Mouse (Mus musculus) E14TG2a.4 (cell line): ENCODE data around the gene Mapk8ip3.

ENCODE experiments used
- H3K27me3 ChIP-seq: 2 replicates; pipeline ENCODE4 v1.6.1; 2014; ENCODE audit warnings: low read length, control low read depth; ENCODE audit not compliant: insufficient read depth
- H3K36me3 ChIP-seq: 2 replicates; pipeline ENCODE4 v1.6.1; 2014; ENCODE audit warnings: low read length, control low read depth; ENCODE audit not compliant: insufficient read depth
- H3K4me1 ChIP-seq: replicated peaks from 2 replicates; pipeline ENCODE4 v1.6.1; 2014; ENCODE audit warnings: low read depth, low read length, control low read depth
- H3K4me3 ChIP-seq: replicated peaks from 2 replicates; pipeline ENCODE4 v1.5.1; 2014; ENCODE audit warnings: mild to moderate bottlenecking, low read length
- H3K9me3 ChIP-seq: 2 replicates; pipeline ENCODE4 v1.6.1; 2014; ENCODE audit warnings: low read length, control low read depth
- CTCF ChIP-seq: conservative IDR thresholded peaks from 2 replicates; pipeline ENCODE4 v1.5.1; 2014; ENCODE audit warnings: low read length
- NANOG ChIP-seq: IDR thresholded peaks from 2 replicates; pipeline ENCODE4 v1.6.1; 2014; ENCODE audit warnings: borderline replicate concordance, low read length, mixed read lengths
- POU5F1 ChIP-seq: IDR thresholded peaks from 2 replicates; pipeline ENCODE4 v1.6.1; 2014; ENCODE audit warnings: low read length, borderline replicate concordance

Mapk8ip3 gene

DNA sequence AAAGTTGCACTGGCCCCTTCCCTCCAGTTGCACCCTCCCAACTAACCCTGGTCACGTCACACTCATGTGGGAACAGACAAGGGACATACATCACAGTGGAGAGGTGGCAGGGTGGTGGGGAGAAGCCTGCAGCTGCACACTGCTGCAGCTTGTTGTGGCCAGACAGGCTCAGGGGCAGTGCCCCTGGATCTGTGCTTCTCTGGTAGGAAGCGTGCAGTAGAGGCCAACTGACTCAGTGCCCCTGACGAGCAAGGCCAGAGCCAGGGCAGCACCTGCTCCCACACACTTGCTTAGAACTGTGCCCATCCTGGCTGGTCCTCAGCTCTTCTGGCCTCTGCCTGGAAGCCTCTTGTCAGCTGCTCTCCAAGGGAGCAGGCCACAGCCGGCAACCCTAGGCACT, 39.2 kb downstream of the Mapk8ip3 start:
- no peaks in the 10 kb centered on the region for H3K27me3 ChIP-seq
- no peaks in the 10 kb centered on the region for H3K9me3 ChIP-seq
- H3K36me3 ChIP-seq: peaks cover 82% of the 10 kb centered on the region
- peak overlapping the region; percentile 94 for H3K4me3 ChIP-seq
- H3K4me1 ChIP-seq: peaks cover 57% of the 10 kb centered on the region
- TF ChIP-seq POU5F1 (no peak), NANOG (no peak), CTCF (no peak)

DNA sequence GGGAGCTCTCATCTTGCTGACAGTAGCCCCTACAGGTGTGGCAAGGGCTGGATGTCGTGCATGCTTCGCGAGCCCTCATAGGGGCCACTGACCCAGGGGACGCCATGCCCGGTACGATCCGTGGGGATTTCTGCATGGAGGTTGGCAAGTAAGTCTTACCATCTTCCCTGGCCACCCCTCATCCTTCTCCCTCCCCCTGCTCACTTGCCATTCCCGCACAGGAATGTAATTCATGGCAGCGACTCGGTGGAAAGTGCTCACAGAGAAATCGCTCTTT, 39.8 kb downstream of the Mapk8ip3 start:
- Histone ChIP-seq H3K27me3 (no peaks in the 10 kb centered on the region), H3K9me3 (no peaks in the 10 kb centered on the region), H3K4me3 (peak overlapping the region; percentile 94), H3K4me1 (peaks cover 60% of the 10 kb centered on the region), H3K36me3 (peaks cover 82% of the 10 kb centered on the region)
- TF ChIP-seq NANOG (no peak), POU5F1 (no peak), CTCF (no peak)

DNA sequence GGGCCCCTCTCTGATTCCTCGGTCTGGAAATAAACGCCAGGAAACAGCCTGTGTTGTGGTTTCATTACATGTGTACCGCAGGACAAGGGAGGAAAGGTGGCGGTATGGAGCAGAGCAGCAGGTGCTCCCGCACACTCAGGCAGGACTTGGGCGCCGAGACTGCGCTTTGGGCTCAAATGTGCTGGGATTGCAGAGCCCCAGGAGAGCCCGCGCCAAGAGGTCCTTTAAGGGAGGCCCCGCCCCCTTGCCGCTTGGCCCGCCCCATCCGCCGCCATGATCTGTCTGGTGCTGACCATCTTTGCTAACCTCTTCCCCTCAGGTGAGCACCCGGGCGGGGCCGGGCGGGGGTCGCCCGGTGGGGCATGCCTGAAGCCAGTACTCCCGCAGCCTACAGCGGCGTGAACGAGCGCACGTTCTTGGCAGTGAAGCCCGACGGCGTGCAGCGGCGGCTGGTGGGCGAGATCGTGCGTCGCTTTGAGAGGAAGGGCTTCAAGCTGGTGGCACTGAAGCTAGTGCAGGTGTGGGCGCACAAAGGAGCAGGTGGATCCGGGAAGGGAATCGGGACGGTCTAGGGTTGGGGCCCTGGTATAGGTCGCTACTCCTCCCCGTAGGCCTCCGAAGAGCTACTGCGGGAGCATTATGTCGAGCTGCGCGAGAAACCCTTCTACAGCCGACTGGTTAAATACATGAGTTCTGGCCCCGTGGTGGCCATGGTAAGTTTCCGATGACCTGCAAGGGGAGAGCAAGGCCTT, 40.4 kb downstream of the Mapk8ip3 start, which contains the start of gene Nme3:
Gene Nme3 (plus strand): TSS at position 260 of the 752 bp plus-strand sequence.
- Histone ChIP-seq H3K4me1 (peaks cover 61% of the 10 kb centered on the region), H3K9me3 (no peaks in the 10 kb centered on the region), H3K4me3 (peak within 1 kb of the TSS; percentile 94), H3K36me3 (peaks cover 82% of the 10 kb centered on the region), H3K27me3 (no peaks in the 10 kb centered on the region)
- TF ChIP-seq CTCF (no peak), NANOG (no peak), POU5F1 (no peak)

DNA sequence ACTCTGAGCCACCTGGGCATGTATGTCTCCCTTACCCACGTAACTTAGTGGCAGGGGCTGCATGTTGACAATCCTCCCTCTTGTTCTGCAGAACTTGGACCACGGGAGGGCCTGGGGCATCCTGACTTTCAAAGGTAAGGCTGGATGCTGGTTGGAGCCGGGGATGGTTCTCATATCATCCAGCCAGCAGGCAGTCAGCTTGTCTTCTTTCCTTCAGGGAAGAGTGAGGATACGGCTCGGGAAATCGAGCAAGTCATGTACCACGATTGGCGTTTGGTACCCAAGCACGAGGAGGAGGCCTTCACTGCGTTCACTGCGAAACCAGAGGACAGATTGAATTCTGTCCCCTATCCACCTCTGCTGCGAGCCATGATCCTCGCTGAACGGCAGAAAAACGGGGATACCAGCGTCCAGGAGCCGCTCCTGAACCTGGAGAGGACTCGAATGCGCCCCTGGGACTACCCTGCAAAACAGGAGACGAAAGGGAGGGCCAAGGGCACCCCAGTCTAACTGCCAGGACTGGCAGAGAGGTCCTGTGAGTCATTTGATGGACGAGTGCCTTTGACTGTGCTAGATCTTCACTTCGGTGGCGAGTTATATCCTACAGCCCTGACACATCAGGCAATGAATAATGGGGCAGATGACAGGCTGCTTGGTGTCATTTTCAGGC, 41.1 kb downstream of the Mapk8ip3 start:
- peak overlapping the region; percentile 94 for H3K4me3 ChIP-seq
- H3K36me3 ChIP-seq: peaks cover 82% of the 10 kb centered on the region
- H3K27me3 ChIP-seq: no peaks in the 10 kb centered on the region
- peaks cover 68% of the 10 kb centered on the region for H3K4me1 ChIP-seq
- no peaks in the 10 kb centered on the region for H3K9me3 ChIP-seq
- no peak for TF ChIP-seq POU5F1
- TF ChIP-seq CTCF: no peak
- no peak for TF ChIP-seq NANOG

- H3K4me3 ChIP-seq: peak within 1 kb of the TSS; percentile 94
- no peaks in the 10 kb centered on the region for H3K9me3 ChIP-seq
- no peaks in the 10 kb centered on the region for H3K27me3 ChIP-seq
- H3K4me1 ChIP-seq: peaks cover 74% of the 10 kb centered on the region
- H3K36me3 ChIP-seq: peaks cover 82% of the 10 kb centered on the region
- TF ChIP-seq CTCF (no peak), POU5F1 (no peak), NANOG (no peak)
Observed at GRCm38 (mm10) chr17:24894995-24895547, 41.7 kb downstream of the Mapk8ip3 start, which contains the start of the genes Eme2 and Mrps34. Gene Eme2 (minus strand): TSS chr17:24895087. Gene Mrps34 (plus strand): TSS chr17:24895116.

DNA sequence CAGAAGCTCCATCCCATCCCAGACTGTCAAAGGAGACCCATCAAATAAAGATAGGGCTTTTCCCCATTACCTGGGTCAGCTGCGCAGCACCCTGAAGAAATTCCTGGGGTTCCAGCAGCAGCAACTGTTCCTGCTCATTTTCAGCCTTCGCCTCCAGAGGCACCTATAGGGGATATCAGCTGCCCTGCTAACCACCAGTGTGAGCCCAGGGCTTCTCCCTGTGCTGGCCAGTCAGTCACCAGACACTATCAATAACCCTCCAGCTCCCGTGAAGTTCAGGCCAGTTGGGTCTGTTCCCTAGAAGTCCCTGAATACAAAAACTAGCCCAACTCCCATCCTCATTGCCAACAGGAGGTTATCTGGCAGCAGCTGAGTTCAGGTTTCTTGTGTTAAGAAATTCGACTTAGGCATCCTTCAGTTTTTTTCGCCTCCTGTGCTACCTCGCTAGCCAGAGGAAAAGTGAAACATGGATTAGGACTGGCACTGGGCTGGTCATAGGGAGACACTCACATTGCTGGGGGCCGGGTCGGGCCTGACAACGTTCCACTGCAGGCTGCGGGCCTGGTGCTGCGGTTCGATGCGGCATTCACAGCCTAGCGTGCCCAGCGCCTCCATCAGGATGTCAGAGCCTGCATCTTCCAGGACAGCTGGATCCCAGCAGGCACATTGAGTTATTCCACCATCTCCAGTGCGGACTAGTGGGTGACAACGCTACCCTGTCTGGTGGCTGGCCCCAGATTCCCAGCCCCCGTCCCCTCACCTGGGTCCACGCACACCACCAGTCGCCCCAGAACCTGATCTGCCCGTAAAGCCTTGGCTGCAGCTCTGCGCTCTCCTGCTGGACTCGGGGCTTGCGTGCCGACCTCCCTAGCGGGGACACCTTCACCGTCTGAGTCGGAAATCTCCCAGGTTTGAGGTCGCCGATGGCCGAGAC, 42.4 kb downstream of the Mapk8ip3 start:
- peaks cover 82% of the 10 kb centered on the region for H3K36me3 ChIP-seq
- TF ChIP-seq NANOG: no peak
- TF ChIP-seq CTCF: no peak
- TF ChIP-seq POU5F1: no peak
- H3K4me1 ChIP-seq: peaks cover 80% of the 10 kb centered on the region
- no peaks in the 10 kb centered on the region for H3K27me3 ChIP-seq
- no peaks in the 10 kb centered on the region for H3K9me3 ChIP-seq
- H3K4me3 ChIP-seq: peak overlapping the region; percentile 94

- Histone ChIP-seq H3K4me3 (peak overlapping the region; percentile 94; the same call in 1 of the 2 replicates), H3K9me3 (no peaks in the 10 kb centered on the region), H3K4me1 (peaks cover 77% of the 10 kb centered on the region), H3K27me3 (no peaks in the 10 kb centered on the region), H3K36me3 (peaks cover 78% of the 10 kb centered on the region)
- TF ChIP-seq NANOG: no peak
- no peak for TF ChIP-seq POU5F1
- no peak for TF ChIP-seq CTCF
Observed at GRCm38 (mm10) chr17:24893276-24893675, 43.5 kb downstream of the Mapk8ip3 start.

- no peak for TF ChIP-seq NANOG
- no peak for TF ChIP-seq POU5F1
- TF ChIP-seq CTCF: no peak
- Histone ChIP-seq H3K4me3 (no peak overlapping the region), H3K36me3 (peaks cover 73% of the 10 kb centered on the region), H3K9me3 (no peaks in the 10 kb centered on the region), H3K4me1 (peaks cover 77% of the 10 kb centered on the region), H3K27me3 (no peaks in the 10 kb centered on the region)
Observed at GRCm38 (mm10) chr17:24892785-24893184, 44.0 kb downstream of the Mapk8ip3 start.
